In genomic region chr2:178916316-178917033, GRCm38 (mm10) we compare ENCODE assay signal across 18 mouse cellular contexts.
"Had no signal": no experiment of that assay in that cellular context is flagged by ENCODE, and none has a peak within 500 bp of the region (broad histone marks: within the 10 kb centered on the region; RNA-seq: fewer than 3 reads in every experiment).

No protein-coding gene starts in this region.

- H3K27me3 ChIP-seq: kidney, embryonic 15.5 days; liver, embryonic 13.5 days; midbrain, embryonic 12.5 days; neural tube, embryonic 13.5 days had no signal

- H3K9me3 ChIP-seq: kidney, embryonic 15.5 days; liver, embryonic 13.5 days; midbrain, embryonic 12.5 days; neural tube, embryonic 13.5 days had no signal

- H3K4me2 ChIP-seq: kidney, embryonic 15.5 days; liver, embryonic 13.5 days; midbrain, embryonic 12.5 days; neural tube, embryonic 13.5 days had no signal

- H3K27ac ChIP-seq: kidney, embryonic 15.5 days; left cerebral cortex, adult 2 months; liver, embryonic 13.5 days; midbrain, embryonic 12.5 days; neural tube, embryonic 13.5 days had no signal

- ATAC-seq: midbrain, embryonic 16.5 days had no signal

- H3K4me3 ChIP-seq: kidney, embryonic 15.5 days; left cerebral cortex, adult 2 months; liver, embryonic 13.5 days; midbrain, embryonic 12.5 days; myocyte; neural tube, embryonic 13.5 days had no signal

- DNase-seq: kidney, adult 8-10 months; kidney, postnatal 10 days; kidney, postnatal 36 days; layer of hippocampus, postnatal 36 days; liver, embryonic 13.5 days; lung, adult 2 months; lung, postnatal 14 days; lung, postnatal 4 days; right cerebral cortex, postnatal 25 days; thymus, adult 2 months; thymus, postnatal 14 days; thymus, postnatal 4 days had no signal

- H3K4me1 ChIP-seq: kidney, embryonic 15.5 days; liver, embryonic 13.5 days; neural tube, embryonic 13.5 days had no signal

- H3K36me3 ChIP-seq: kidney, embryonic 15.5 days; liver, embryonic 13.5 days; midbrain, embryonic 12.5 days; neural tube, embryonic 13.5 days had no signal

- H3K9ac ChIP-seq: kidney, embryonic 15.5 days; liver, embryonic 13.5 days; midbrain, embryonic 12.5 days; neural tube, embryonic 13.5 days had no signal
